Mouse (Mus musculus): Measurements from ENCODE around the gene Saxo1.

Saxo1 gene

GRCm38 (mm10) chr4:86425581-86425980 is 132.5 kb downstream of the Saxo1 start:
- DNase-seq (ENCODE audit: low read depth, low spot score) = no peak

DNA sequence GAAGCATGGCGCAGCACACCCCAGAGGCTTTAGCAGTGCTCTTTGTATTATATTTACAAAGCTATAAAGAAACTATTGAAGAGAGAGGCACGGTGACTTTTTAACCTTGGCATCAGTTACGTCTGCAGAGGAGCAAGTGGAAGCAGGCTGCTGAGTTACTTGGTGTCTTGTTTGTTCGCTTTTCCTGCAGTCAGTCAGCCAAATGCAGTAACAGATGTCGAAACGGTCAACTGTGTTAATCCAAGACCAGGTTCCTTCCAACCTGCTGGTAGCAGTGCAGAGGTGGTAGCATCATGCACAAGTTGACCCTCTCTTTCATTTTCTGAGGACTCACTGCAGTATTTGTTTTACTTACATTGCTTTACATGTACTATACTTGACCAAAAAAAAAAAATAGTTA is 135.5 kb downstream of the Saxo1 start:
- DNase-seq (ENCODE audit: low read depth, low spot score) = no peak

DNA sequence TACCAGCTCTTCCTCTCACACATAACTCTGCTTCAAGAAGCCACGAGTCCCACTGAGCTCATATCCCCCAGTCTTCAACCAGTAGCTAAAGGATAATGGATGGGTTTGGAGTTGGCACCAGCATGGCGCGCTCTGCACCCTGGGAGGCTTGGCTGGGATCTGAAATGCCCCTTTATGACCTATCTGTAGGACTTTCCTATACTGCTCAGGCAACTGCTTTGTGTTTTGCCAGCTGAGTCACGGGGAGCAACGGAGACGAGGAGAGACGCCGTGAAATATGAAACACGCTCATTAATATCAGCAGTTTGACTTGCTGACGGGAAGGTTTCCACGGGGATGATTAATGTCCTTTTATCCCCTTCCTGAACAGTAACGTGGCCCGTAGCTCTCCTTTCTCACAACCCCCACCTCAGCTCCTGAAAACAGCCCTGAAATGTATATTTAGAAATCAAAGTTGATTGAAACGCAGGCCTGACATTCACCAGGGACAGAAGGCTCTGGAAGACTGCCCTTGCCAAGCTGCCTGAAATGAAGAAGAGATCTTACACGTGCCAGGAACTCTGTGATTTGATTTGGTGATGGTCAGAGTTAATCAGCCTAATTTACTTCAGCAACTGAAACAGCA is 141.6 kb downstream of the Saxo1 start:
- no peak for DNase-seq (ENCODE audit: low read depth, low spot score)

GRCm38 (mm10) chr4:86413388-86413787 is 144.7 kb downstream of the Saxo1 start:
- no peak for DNase-seq (ENCODE audit: low read depth, low spot score)

DNA sequence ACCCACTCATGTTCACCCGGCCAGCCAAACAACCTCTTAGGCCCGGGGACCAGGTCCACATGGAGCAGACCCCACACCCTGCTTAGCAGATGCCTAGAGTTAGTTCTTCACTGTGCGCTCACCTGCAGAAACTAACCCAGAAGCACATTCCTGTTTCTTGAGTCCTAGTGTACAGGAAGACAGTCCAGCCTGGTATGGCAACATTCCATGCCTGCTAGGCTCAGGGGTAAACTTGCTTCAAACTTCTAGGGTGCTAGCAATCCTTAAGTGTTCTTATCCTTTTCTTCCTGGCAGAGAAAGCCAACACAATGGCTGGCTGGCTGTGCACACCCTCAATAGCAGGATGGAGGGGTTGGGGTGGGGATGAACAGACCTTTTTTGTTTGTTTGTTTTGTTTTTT is 147.2 kb downstream of the Saxo1 start:
- DNase-seq (ENCODE audit: low read depth, low spot score) = no peak

DNA sequence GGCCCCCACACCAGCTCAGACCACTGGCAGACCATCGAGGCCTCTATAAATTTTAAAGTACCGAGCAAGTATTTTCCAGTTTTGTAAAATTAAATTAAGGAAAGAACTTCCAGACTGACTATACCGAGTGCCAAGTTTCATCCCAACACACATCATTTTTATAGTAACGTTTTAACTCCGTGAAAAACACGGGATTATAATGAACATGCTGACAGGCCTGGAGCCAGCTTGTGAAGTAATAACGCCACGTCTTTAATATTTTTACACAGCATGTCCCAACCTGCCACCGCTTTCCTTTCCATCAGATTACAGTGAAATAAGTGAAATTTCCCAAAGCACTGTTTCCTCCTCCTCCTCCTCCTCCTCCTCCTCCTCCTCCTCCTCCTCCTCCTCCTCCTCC is 149.7 kb downstream of the Saxo1 start:
- DNase-seq (ENCODE audit: low read depth, low spot score) = no peak

DNA sequence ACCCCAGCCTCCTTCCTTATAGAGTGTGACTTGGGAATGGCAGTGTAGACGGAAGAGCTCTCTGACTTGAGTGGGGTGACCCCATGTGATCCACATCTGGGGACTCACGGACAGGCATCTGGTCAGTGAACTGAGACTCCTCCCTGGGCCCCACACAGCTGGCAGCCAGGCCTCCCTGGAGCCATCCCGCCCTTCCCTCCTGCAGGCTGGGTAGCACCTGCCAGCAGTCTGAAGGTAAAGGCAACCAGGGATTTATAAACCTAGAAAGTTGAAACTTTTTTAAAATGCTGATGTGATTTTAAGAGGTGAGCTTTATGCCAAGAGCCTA is 151.0 kb downstream of the Saxo1 start:
- no peak for DNase-seq (ENCODE audit: low read depth, low spot score)

GRCm38 (mm10) chr4:86406501-86407199 is 151.5 kb downstream of the Saxo1 start:
- no peak for DNase-seq (ENCODE audit: low read depth, low spot score)

DNA sequence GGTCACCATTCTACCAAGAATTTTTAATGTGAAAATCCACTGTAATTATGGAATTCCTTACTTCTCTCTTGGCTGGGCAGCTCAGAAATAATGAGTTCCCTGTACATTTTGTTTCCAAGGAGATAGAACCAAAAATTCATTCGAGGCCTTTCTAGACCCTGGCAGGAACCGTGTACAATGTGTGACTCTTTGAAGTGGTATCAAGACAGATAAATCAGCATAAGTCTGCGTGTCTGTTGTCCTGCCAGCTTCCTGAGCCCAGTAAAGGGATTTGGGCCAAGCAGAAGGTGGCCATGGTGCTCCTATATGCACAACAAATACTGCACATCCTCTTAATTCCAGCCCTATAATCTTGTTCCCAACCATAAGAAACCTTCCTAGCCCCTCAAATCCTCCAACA is 157.0 kb downstream of the Saxo1 start:
- DNase-seq (ENCODE audit: low read depth, low spot score) = no peak

DNA sequence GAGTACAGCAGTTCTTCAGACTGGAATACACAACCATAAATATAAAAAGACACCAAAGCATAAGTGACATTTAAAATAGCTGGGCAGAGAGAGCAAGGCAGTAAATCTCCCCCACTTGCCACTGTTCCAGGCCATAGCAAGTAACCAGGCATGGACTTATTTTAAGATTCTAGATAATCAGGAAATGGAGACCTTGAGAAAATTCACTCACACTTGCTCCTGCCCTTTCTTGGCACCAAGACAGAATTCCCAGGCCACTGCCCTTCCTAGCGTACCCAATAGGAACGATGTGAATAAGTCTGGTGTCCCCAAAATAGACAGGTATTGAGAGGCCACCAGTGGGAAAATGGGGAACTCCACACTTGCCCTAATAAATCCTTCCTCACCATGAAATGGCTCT is 160.7 kb downstream of the Saxo1 start:
- no peak for DNase-seq (ENCODE audit: low read depth, low spot score)

- DNase-seq (ENCODE audit: low read depth, low spot score) = no peak
Measured at GRCm38 (mm10) chr4:86396672-86397288, 161.3 kb downstream of the Saxo1 start.

GRCm38 (mm10) chr4:86395636-86396035 is 162.5 kb downstream of the Saxo1 start:
- DNase-seq (ENCODE audit: low read depth, low spot score) = no peak
